Mouse (Mus musculus) testis, adult 2 months (tissue): ENCODE measurements at regions not wholly inside any gene's neighbourhood (a gene's known extent, or its start where the extent isn't known, plus 50 kb on each side); places are given as distances from the start of the nearest gene placed in this dataset.

Source experiments
- CTCF ChIP-seq: fragments of 200-500 bp; IDR thresholded peaks from 2 replicates; pipeline ENCODE4 v1.5.1; 2012; ENCODE audit warnings: low read depth, mild to moderate bottlenecking, inconsistent platforms, low read length, moderate library complexity; ENCODE audit not compliant: control insufficient read depth, insufficient read depth, insufficient replicate concordance
- POLR2A ChIP-seq: fragments of 200-500 bp; IDR thresholded peaks from 2 replicates; pipeline ENCODE4 v1.6.1; 2012; ENCODE audit warnings: low read depth, mild to moderate bottlenecking, inconsistent platforms, low read length, moderate library complexity; ENCODE audit not compliant: control insufficient read depth

DNA sequence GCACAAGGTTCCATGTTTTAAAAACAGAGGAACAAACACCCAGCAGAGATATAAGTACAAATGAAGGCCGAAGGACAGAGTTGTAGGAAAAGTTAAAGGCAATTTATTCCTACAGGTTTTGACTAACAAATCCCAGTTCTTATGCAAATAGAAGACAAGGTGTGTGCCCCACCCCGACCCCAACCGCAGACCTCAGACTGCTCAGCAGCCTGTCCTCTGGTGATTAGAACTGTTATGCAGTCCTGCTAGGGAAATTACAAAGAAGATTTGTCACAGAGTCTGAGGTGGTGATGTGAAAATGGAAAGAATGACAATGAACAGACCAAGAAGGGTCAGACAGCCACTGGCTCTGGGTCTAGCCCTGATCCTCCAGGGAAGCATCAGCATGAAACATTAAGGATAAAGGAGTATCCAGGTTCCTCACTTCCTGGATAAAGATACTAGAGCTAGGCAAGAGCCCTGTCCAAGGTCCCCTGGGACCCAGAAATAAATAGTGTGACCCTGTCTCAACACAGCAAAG lies 131.4 kb upstream of the Mpped2 start:
- TF ChIP-seq CTCF: no peak
- no peak for TF ChIP-seq POLR2A
